Mouse (Mus musculus): Measurements from ENCODE around the gene Usp32.

DNA sequence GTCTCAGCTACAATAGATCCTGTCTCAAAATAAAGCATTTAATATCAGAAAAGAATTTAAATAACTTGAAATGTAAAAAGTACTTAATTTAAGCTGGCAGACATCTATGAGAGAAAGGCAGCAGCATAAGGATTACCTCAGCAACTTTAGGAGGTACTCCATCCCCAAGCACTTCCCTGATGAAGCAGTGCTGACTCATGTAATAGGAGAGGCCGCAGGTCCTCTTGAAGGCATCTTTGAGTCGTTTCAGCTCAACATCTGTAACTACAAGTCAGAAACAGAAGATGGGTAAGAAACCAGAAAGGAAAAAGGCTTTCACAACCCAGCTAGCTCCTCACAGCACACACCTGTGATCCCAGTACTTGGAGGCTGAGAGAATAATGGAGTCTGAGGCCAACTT lies 36.2 kb downstream of the Usp32 start:
- no peak for TF ChIP-seq CTCF (IDR thresholded peaks at IDR 0.05)
- no peak for TF ChIP-seq EP300 (IDR thresholded peaks at IDR 0.05; ENCODE audit: insufficient read depth, low read depth, low read length)

Data from heart, adult 2 months (tissue).